Mouse (Mus musculus) granulocyte monocyte progenitor cell, adult 5-6 weeks (primary cell): ENCODE data around the gene Olfr411. TPM values are rescaled to one million over a fixed set of nuclear protein-coding genes. Genes with fewer than 3 reads are reported as not detected.

Experiments used
- ATAC-seq: replicated peaks from 2 replicates; pipeline ENCODE4 v1.8.0; 2016; ENCODE audit warnings: mild to moderate bottlenecking, moderate TSS enrichment, inconsistent platforms; ENCODE audit not compliant: poor library complexity, severe bottlenecking
- total RNA-seq, 2 experiments: library from RNA; stranded (forward) in 1 of 2; stranded (reverse) in 1 of 2; fragments of 200-712, 200-1000 nt in 1 of 2; fragments of >200 nt in 1 of 2; fragmentation: Nextera tagmentation in 1 of 2; gene quantifications; 2 replicates each; pipeline ENCODE4 v1.2.3; 2014 to 2017

The Olfr411 gene
- not detected in 2 replicates for total RNA-seq (2014; fragmentation: Nextera tagmentation)
- total RNA-seq (2017): not detected in 2 replicates

GRCm38 (mm10) chr11:74352550-74352949 is at the start of gene Olfr411:
Olfr411 (minus strand) TSS chr11:74352650.
- no peak for ATAC-seq

GRCm38 (mm10) chr11:74402126-74402525 is 49.7 kb upstream of the Olfr411 start:
- ATAC-seq: peak; percentile 42; the same call in 1 of the 2 replicates

DNA sequence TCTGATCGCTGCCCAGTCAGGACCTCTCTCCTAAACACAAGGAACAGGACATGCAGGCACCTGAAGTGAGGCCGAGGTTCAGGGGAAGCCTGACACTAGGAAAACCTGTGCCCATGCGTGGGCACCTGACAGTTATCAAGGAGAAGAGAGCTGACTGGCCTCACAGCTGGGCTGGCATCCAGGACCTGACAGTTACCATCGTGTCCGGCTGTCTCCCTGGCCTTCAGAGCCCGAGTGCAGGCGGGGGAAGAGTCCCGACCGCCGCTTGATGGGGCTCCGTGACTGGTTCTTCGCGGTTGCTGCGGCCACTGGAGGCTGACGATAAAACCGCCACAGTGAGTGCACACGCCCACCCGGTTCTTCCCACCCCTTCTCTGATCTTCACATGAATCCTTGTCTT is 43.1 kb upstream of the Olfr411 start:
- ATAC-seq: no peak

- no peak for ATAC-seq
Measured at GRCm38 (mm10) chr11:74393489-74393888, 41.0 kb upstream of the Olfr411 start.

GRCm38 (mm10) chr11:74392903-74393302 is 40.5 kb upstream of the Olfr411 start:
- no peak for ATAC-seq

GRCm38 (mm10) chr11:74391899-74392298 is 39.4 kb upstream of the Olfr411 start:
- ATAC-seq: peak; percentile 67

GRCm38 (mm10) chr11:74387203-74387602 is 34.8 kb upstream of the Olfr411 start:
- ATAC-seq: no peak

GRCm38 (mm10) chr11:74385674-74386073 is 33.2 kb upstream of the Olfr411 start:
- no peak for ATAC-seq

DNA sequence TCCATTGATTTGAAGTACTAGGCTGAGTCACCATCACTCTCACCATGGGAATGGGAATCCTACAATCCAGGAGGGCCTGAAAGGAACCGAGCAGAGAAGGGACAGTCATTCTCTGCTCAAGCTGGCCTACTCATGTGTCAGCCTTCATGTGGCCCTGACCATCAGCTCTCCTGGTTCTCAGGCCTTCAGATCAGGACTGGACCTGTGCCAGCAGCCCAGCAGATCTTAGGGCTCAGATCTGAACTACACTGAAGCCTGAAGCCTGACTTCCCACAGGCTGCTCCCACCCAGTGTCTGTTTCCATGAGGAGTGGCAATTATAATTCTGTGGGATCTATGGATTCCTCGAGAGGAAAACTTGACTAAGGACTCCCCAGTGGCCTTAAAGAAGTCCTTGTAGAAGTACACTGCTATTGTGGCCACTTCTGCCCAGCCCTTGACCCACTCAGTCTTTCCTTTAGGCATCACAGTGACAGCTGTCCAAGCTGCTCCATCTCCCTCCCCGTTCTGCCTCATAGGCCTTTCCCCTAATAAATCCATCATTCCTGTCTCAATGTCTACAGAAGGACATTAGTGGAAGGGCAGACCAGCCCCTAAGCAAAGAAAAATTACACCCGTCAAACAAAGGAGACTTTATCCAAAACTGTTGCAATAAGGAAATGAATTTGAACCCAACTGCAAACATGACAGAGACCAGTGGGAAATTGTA is 26.9 kb upstream of the Olfr411 start:
- no peak for ATAC-seq

- ATAC-seq: peak; percentile 42
Measured at GRCm38 (mm10) chr11:74376847-74377246, 24.4 kb upstream of the Olfr411 start.

- peak; percentile 84 for ATAC-seq
Measured at GRCm38 (mm10) chr11:74371393-74372100, 19.1 kb upstream of the Olfr411 start.

DNA sequence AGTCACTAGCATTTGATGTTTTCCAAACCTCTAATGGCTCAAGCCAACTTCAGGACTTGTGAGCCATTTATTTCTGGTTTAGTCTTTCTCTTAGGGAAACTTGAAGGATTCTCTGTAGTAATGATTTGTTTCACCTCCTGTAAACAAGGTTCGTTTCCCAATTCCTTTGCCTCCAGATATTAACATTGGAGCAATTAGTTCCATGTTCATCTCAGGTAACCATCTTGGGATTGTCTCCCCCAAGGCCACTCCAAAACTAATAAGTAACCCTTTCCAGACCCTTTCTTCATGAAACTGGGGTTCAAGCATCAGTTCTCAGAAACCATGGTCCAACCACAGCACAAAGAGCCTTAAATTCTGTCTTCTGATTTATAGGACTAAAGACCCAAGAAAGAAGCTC is 9.3 kb upstream of the Olfr411 start, which contains the start of gene Olfr412:
Gene Olfr412 (plus strand): TSS at position 301 of the 400 bp plus-strand sequence.
- ATAC-seq: no peak

DNA sequence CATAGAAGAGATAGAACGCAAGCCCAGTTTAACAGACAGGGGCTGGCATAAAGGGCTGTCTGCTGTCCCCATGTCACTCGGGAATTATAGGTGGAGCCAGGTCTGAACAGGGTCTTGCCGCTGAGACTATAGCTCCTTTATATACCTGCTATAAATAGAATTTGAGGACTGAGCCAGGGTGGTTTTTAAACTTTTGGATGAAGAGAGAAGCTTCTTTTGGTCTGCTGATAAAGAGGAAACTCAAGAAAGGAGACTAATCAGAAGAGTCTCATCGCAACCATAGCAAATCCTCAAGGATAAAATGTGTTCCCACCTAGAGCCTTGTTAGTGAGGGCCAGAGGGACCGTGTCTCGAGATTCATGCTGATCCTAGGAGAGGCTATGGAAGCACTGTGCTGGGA is 14.5 kb downstream of the Olfr411 start, which contains the start of gene Olfr410:
Gene Olfr410 (minus strand): TSS at position 101 of the 400 bp plus-strand sequence.
- no peak for ATAC-seq

GRCm38 (mm10) chr11:74328781-74329180 is 23.7 kb downstream of the Olfr411 start:
- ATAC-seq: no peak

DNA sequence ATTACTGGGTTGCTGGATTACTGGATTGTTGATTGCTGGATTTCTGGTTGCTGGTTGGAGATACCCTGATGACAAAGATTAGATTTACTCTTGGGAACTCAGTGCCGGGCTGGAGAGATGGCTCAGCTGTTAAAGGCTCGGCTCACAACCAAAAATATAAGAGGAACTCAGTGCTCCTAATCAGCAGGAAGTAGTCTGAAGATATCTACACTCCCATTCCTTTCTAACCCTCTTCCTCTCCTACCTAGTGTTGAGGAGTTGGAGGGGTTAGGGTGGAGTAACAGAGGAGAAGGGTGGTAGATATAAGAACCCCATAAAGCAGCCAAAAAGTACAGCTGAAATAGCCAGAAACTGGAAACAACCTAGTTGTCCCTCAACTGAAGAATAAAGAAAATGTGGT is 26.4 kb downstream of the Olfr411 start:
- ATAC-seq: no peak

Other genes starting within 250 kb of the Olfr411 start
- not detected in 2 replicates for gene Olfr401, start 238.9 kb downstream of the Olfr411 start, total RNA-seq (2014; fragmentation: Nextera tagmentation)
- gene Olfr401, start 238.9 kb downstream of the Olfr411 start, total RNA-seq (2017): not detected in 2 replicates
- gene Olfr402, start 199.1 kb downstream of the Olfr411 start, total RNA-seq (2014; fragmentation: Nextera tagmentation): not detected in 2 replicates
- not detected in 2 replicates for gene Olfr402, start 199.1 kb downstream of the Olfr411 start, total RNA-seq (2017)
- not detected in 2 replicates for gene Olfr403, start 166.4 kb downstream of the Olfr411 start, total RNA-seq (2014; fragmentation: Nextera tagmentation)
- gene Olfr403, start 166.4 kb downstream of the Olfr411 start, total RNA-seq (2017): not detected in 2 replicates
- not detected in 2 replicates for gene Olfr43, start 141.3 kb downstream of the Olfr411 start, total RNA-seq (2014; fragmentation: Nextera tagmentation)
- gene Olfr43, start 141.3 kb downstream of the Olfr411 start, total RNA-seq (2017): not detected in 2 replicates
- gene Olfr406, start 92.8 kb downstream of the Olfr411 start, total RNA-seq (2014; fragmentation: Nextera tagmentation): not detected in 2 replicates
- not detected in 2 replicates for gene Olfr406, start 92.8 kb downstream of the Olfr411 start, total RNA-seq (2017)
- not detected in 2 replicates for gene Olfr59, start 68.9 kb downstream of the Olfr411 start, total RNA-seq (2014; fragmentation: Nextera tagmentation)
- gene Olfr59, start 68.9 kb downstream of the Olfr411 start, total RNA-seq (2017): not detected in 2 replicates
- gene Olfr410, start 14.6 kb downstream of the Olfr411 start, total RNA-seq (2014; fragmentation: Nextera tagmentation): not detected in 2 replicates
- gene Olfr410, start 14.6 kb downstream of the Olfr411 start, total RNA-seq (2017): not detected in 2 replicates
- gene Olfr412, start 9.4 kb upstream of the Olfr411 start, total RNA-seq (2014; fragmentation: Nextera tagmentation): not detected in 2 replicates
- gene Olfr412, start 9.4 kb upstream of the Olfr411 start, total RNA-seq (2017): not detected in 2 replicates